In the genomic region with DNA sequence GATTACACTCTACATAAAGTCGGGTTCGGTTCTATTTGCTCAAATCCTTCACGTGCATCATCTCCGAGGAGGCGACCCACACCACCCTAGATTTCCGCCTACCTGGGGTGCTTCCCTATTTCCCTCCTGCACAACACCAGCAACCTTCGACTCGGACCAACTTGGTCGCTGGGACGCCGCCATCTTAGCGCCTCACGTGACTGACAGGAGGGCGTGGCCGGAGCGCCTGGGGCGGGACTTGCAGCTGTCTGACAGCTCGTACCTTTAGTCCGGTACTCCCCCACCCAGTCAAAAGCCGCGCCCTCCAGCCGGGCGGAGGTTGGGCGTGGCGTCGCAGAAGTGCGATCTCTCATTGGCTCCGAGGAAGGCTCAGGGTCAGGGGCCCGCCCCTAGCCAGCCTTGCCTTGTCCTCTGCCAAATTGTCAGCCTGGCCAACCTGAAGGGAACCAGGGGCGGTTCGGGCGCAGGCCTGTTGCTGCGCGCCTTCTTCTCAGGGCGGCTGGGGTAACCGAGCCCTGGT, we compare ENCODE assay signal across 8 mouse cellular contexts. TPM values are rescaled to one million over a fixed set of nuclear protein-coding genes. Genes with fewer than 3 reads are reported as not detected.
DNase-seq lines count a peak whose midpoint lies in the region; ATAC-seq and TF ChIP-seq lines count a peak whose summit lies in the region.

A gene (minus strand): TSS at position 209 of the 520 bp plus-strand sequence.

- peaks cover 41% of the 10 kb centered on the region for H3K4me1 ChIP-seq in E14TG2a.4 (replicated peaks; ENCODE audit: low read depth, low read length)
- peaks cover 14% of the 10 kb centered on the region for H3K4me1 ChIP-seq in forebrain, embryonic 12.5 days
- peaks cover 19% of the 10 kb centered on the region for H3K4me1 ChIP-seq in heart, postnatal 0 days (ENCODE audit: control insufficient read depth, insufficient read depth)
- H3K4me1 ChIP-seq in liver, embryonic 16.5 days (ENCODE audit: control insufficient read depth, low read depth, low read length) = peaks cover 11% of the 10 kb centered on the region
- peaks cover 17% of the 10 kb centered on the region for H3K4me1 ChIP-seq in neural tube, embryonic 13.5 days (replicated peaks)
- peaks cover 8% of the 10 kb centered on the region for H3K4me1 ChIP-seq in testis, adult 2 months (ENCODE audit: control insufficient read depth, insufficient read depth, low read length)

- peak within 1 kb of the TSS; percentile 91 for H3K4me3 ChIP-seq in E14TG2a.4 (replicated peaks; ENCODE audit: low read length)
- H3K4me3 ChIP-seq in forebrain, embryonic 12.5 days (replicated peaks) = peak within 1 kb of the TSS; percentile 53
- H3K4me3 ChIP-seq in heart, postnatal 0 days (ENCODE audit: low read depth, low read length) = peak within 1 kb of the TSS; percentile 80
- H3K4me3 ChIP-seq in liver, embryonic 16.5 days (ENCODE audit: low read depth, low read length) = peak within 1 kb of the TSS; percentile 80
- peak within 1 kb of the TSS; percentile 71 for H3K4me3 ChIP-seq in neural tube, embryonic 13.5 days
- H3K4me3 ChIP-seq in testis, adult 2 months (ENCODE audit: control insufficient read depth, low read depth, low read length) = peak within 1 kb of the TSS; percentile 88

- peaks cover 12% of the 10 kb centered on the region for H3K36me3 ChIP-seq in E14TG2a.4 (ENCODE audit: insufficient read depth, low read length)
- no peaks in the 10 kb centered on the region for H3K36me3 ChIP-seq in forebrain, embryonic 12.5 days (replicated peaks)
- H3K36me3 ChIP-seq in heart, postnatal 0 days (replicated peaks; ENCODE audit: control insufficient read depth, insufficient read depth, low read length) = peaks cover 7% of the 10 kb centered on the region; the same call in 1 of the 2 replicates
- no peaks in the 10 kb centered on the region for H3K36me3 ChIP-seq in liver, embryonic 16.5 days (ENCODE audit: control insufficient read depth, insufficient read depth)
- peaks cover 5% of the 10 kb centered on the region; the same call in 1 of the 2 replicates for H3K36me3 ChIP-seq in neural tube, embryonic 13.5 days
- no peaks in the 10 kb centered on the region for H3K36me3 ChIP-seq in testis, adult 2 months (ENCODE audit: control insufficient read depth, insufficient read depth, low read length)

- peak within 1 kb of the TSS; percentile 31 for H3K27ac ChIP-seq in forebrain, embryonic 12.5 days
- peak within 1 kb of the TSS; percentile 81 for H3K27ac ChIP-seq in heart, postnatal 0 days (ENCODE audit: low read depth)
- H3K27ac ChIP-seq in liver, embryonic 16.5 days (ENCODE audit: low read length) = peak within 1 kb of the TSS; percentile 76
- H3K27ac ChIP-seq in neural tube, embryonic 13.5 days (replicated peaks) = peak within 1 kb of the TSS; percentile 84
- H3K27ac ChIP-seq in testis, adult 2 months (ENCODE audit: control insufficient read depth, insufficient read depth, low read depth, low read length) = peak within 1 kb of the TSS; percentile 59

- no peaks in the 10 kb centered on the region for H3K9me3 ChIP-seq in E14TG2a.4 (ENCODE audit: low read length)
- no peaks in the 10 kb centered on the region for H3K9me3 ChIP-seq in forebrain, embryonic 12.5 days
- no peaks in the 10 kb centered on the region for H3K9me3 ChIP-seq in heart, postnatal 0 days (replicated peaks; ENCODE audit: control insufficient read depth, low read length)
- no peaks in the 10 kb centered on the region for H3K9me3 ChIP-seq in liver, embryonic 16.5 days (replicated peaks; ENCODE audit: control insufficient read depth, low read length)
- no peaks in the 10 kb centered on the region for H3K9me3 ChIP-seq in neural tube, embryonic 13.5 days

- WGBS in forebrain, embryonic 12.5 days = under 1% methylated on average over 36 of the region's 36 CpGs
- whole genome bisulfite sequencing in heart, postnatal 0 days = under 1% methylated on average over 36 of the region's 36 CpGs
- under 1% methylated on average over 36 of the region's 36 CpGs for WGBS in liver, embryonic 16.5 days (ENCODE audit: insufficient replicate concordance)
- WGBS in neural tube, embryonic 13.5 days = under 1% methylated on average over 36 of the region's 36 CpGs

- TF ChIP-seq POLR2A in testis, adult 2 months (IDR thresholded peaks at IDR 0.05; ENCODE audit: control insufficient read depth, low read depth, low read length) = peak; percentile 93

- H3K27me3 ChIP-seq in E14TG2a.4 (ENCODE audit: insufficient read depth, low read length) = peaks cover 4% of the 10 kb centered on the region
- peaks cover 2% of the 10 kb centered on the region; the same call in 1 of the 2 replicates for H3K27me3 ChIP-seq in forebrain, embryonic 12.5 days
- 0 out of 2 replicates have a peak, but pooled peaks cover 3% of the 10 kb centered on the region for H3K27me3 ChIP-seq in heart, postnatal 0 days (ENCODE audit: control insufficient read depth, insufficient read depth, low read length)
- peaks cover 3% of the 10 kb centered on the region for H3K27me3 ChIP-seq in liver, embryonic 16.5 days (ENCODE audit: control insufficient read depth, insufficient read depth, low read depth, low read length)
- H3K27me3 ChIP-seq in neural tube, embryonic 13.5 days = peaks cover 3% of the 10 kb centered on the region
- no peaks in the 10 kb centered on the region for H3K27me3 ChIP-seq in testis, adult 2 months (ENCODE audit: control insufficient read depth, insufficient read depth, low read length)

- peak within 1 kb of the TSS; percentile 62 for H3K9ac ChIP-seq in forebrain, embryonic 12.5 days
- peak within 1 kb of the TSS; percentile 75 for H3K9ac ChIP-seq in heart, postnatal 0 days (replicated peaks; ENCODE audit: low read depth, low read length)
- peak within 1 kb of the TSS; percentile 82 for H3K9ac ChIP-seq in liver, embryonic 16.5 days (ENCODE audit: low read depth, low read length)
- peak within 1 kb of the TSS; percentile 77 for H3K9ac ChIP-seq in neural tube, embryonic 13.5 days

- peak; percentile 100 for ATAC-seq in forebrain, embryonic 12.5 days (ENCODE audit: low FRiP score)
- ATAC-seq in heart, postnatal 0 days (ENCODE audit: insufficient read depth, low read depth) = peak; percentile 100
- peak; percentile 100 for ATAC-seq in liver, embryonic 16.5 days (ENCODE audit: low read depth)
- peak; percentile 100 for ATAC-seq in neural tube, embryonic 13.5 days (ENCODE audit: low read depth)

- H3K4me2 ChIP-seq in forebrain, embryonic 12.5 days = peak within 1 kb of the TSS; percentile 82
- peak within 1 kb of the TSS; percentile 97 for H3K4me2 ChIP-seq in heart, postnatal 0 days (ENCODE audit: low read depth, low read length)
- peak within 1 kb of the TSS; percentile 97 for H3K4me2 ChIP-seq in liver, embryonic 16.5 days (ENCODE audit: low read depth, low read length)
- peak within 1 kb of the TSS; percentile 85 for H3K4me2 ChIP-seq in neural tube, embryonic 13.5 days

- no peak for TF ChIP-seq CTCF in E14TG2a.4 (conservative IDR thresholded peaks at IDR 0.05; ENCODE audit: low read length)
- TF ChIP-seq CTCF in heart, postnatal 0 days (IDR thresholded peaks at IDR 0.05; ENCODE audit: low read depth) = no peak
- TF ChIP-seq CTCF in testis, adult 2 months (IDR thresholded peaks at IDR 0.05; ENCODE audit: control insufficient read depth, insufficient read depth, insufficient replicate concordance, low read depth, low read length) = no peak

- TF ChIP-seq EP300 in heart, postnatal 0 days (IDR thresholded peaks at IDR 0.05; ENCODE audit: low read depth) = no peak

- peak; percentile 98 for DNase-seq in c-Kit-positive CD71-positive TER-119-positive erythroid progenitor cells, embryonic 14.5 days (ENCODE audit: low spot score)
- peak; percentile 97 for DNase-seq in heart, postnatal 0 days (ENCODE audit: low spot score)
- peak; percentile 99 for DNase-seq in kidney, postnatal 4 days

RNA-seq across cellular contexts. Expression of the gene that starts here (rescaled TPM):
- 33.0 and 36.7 TPM in 2 replicates for polyA plus RNA-seq in forebrain, embryonic 12.5 days (2016; fragmentation: Nextera tagmentation; extraction: Ambion mirVana)
- 6.8 and 12.7 TPM in 2 replicates for total RNA-seq in heart, postnatal 0 days (2014; rRNA removed; ENCODE audit: low replicate concordance)
- polyA plus RNA-seq in heart, postnatal 0 days (2015; fragmentation: Nextera tagmentation; extraction: Ambion mirVana) = 30.6 and 35.7 TPM in 2 replicates
- polyA plus RNA-seq in liver, embryonic 16.5 days (2015; fragmentation: Nextera tagmentation; extraction: Ambion mirVana) = 11.2 and 12.1 TPM in 2 replicates
- polyA plus RNA-seq in neural tube, embryonic 13.5 days (2015; fragmentation: Nextera tagmentation; extraction: Ambion mirVana) = 45.3 and 46.4 TPM in 2 replicates
- polyA plus RNA-seq in testis, adult 2 months (2012; rRNA removed) = 1.5 and 1.7 TPM in 2 replicates

Comparison
In these comparisons a context has a peak if more than half of its experiments do, and no peak if none do; other contexts are left out.
1. Peak in every context shown above with its lines: DNase-seq, ATAC-seq, H3K4me3 ChIP-seq and H3K27ac ChIP-seq.
2. H3K27ac ChIP-seq: peak in every context shown above with its lines; median percentile 84 in neural tube, embryonic 13.5 days; 81 in heart, postnatal 0 days; 76 in liver, embryonic 16.5 days; 59 in testis, adult 2 months; 31 in forebrain, embryonic 12.5 days.